Mouse (Mus musculus): ENCODE results near the gene Arhgap31. TPM values are rescaled to one million over a fixed set of nuclear protein-coding genes. Genes with fewer than 3 reads are reported as not detected.

Gene Arhgap31
- polyA plus RNA-seq (2015; fragmentation: Nextera tagmentation; extraction: Ambion mirVana) = 16.7 and 19.9 TPM in 2 replicates

- no peaks in the 10 kb centered on the region for H3K9me3 ChIP-seq
Measured at GRCm38 (mm10) chr16:38712581-38713403, at the start of gene Arhgap31. Gene Arhgap31 (minus strand): TSS chr16:38713274.

GRCm38 (mm10) chr16:38762401-38762800, 49.3 kb upstream of the Arhgap31 start:
- Histone ChIP-seq H3K9me3 (no peaks in the 10 kb centered on the region), H3K4me2 (no peak overlapping the region), H3K27me3 (no peaks in the 10 kb centered on the region), H3K9ac (no peak overlapping the region), H3K4me3 (no peak overlapping the region), H3K36me3 (peaks cover 18% of the 10 kb centered on the region; the same call in 1 of the 2 replicates), H3K4me1 (peaks cover 7% of the 10 kb centered on the region; the same call in 1 of the 2 replicates), H3K27ac (no peak overlapping the region)
- ATAC-seq (ENCODE audit: borderline replicate concordance, extremely low read depth, low FRiP score, low TSS enrichment) = no peak
- WGBS = 72% methylated on average over 8 of the region's 8 CpGs

More at GRCm38 (mm10) chr16:38712581-38713403, at the start of gene Arhgap31:
- peak within 1 kb of the TSS; percentile 99 for H3K27ac ChIP-seq
- H3K27me3 ChIP-seq = no peaks in the 10 kb centered on the region
- H3K9ac ChIP-seq = peak within 1 kb of the TSS; percentile 93
- H3K36me3 ChIP-seq = no peaks in the 10 kb centered on the region
- peaks cover 21% of the 10 kb centered on the region for H3K4me1 ChIP-seq
- peak within 1 kb of the TSS; percentile 87 for H3K4me3 ChIP-seq
- peak within 1 kb of the TSS; percentile 76 for H3K4me2 ChIP-seq
- ATAC-seq (ENCODE audit: borderline replicate concordance, extremely low read depth, low FRiP score, low TSS enrichment) = peak; percentile 94
- under 1% methylated on average over 69 of the region's 74 CpGs for WGBS

- Histone ChIP-seq H3K4me1 (peaks cover 10% of the 10 kb centered on the region; the same call in 1 of the 2 replicates), H3K36me3 (peaks cover 17% of the 10 kb centered on the region; the same call in 1 of the 2 replicates), H3K27me3 (no peaks in the 10 kb centered on the region), H3K9me3 (no peaks in the 10 kb centered on the region), H3K27ac (peak overlapping the region; percentile 4; the same call in 1 of the 2 replicates), H3K9ac (no peak overlapping the region), H3K4me3 (no peak overlapping the region), H3K4me2 (no peak overlapping the region)
- 63% methylated on average over 5 of the region's 5 CpGs for WGBS
- ATAC-seq (ENCODE audit: borderline replicate concordance, extremely low read depth, low FRiP score, low TSS enrichment) = no peak
Measured at GRCm38 (mm10) chr16:38761972-38762371, 48.9 kb upstream of the Arhgap31 start.

GRCm38 (mm10) chr16:38760834-38761375, 47.8 kb upstream of the Arhgap31 start:
- Histone ChIP-seq H3K27ac (no peak overlapping the region), H3K4me3 (no peak overlapping the region), H3K4me1 (peaks cover 17% of the 10 kb centered on the region), H3K4me2 (no peak overlapping the region), H3K27me3 (no peaks in the 10 kb centered on the region), H3K9me3 (no peaks in the 10 kb centered on the region), H3K36me3 (0 out of 2 replicates have a peak, but pooled peaks cover 13% of the 10 kb centered on the region), H3K9ac (no peak overlapping the region)
- WGBS = 82% methylated on average over 6 of the region's 6 CpGs
- ATAC-seq (ENCODE audit: borderline replicate concordance, extremely low read depth, low FRiP score, low TSS enrichment) = no peak

- H3K36me3 ChIP-seq = 0 out of 2 replicates have a peak, but pooled peaks cover 13% of the 10 kb centered on the region
- no peaks in the 10 kb centered on the region for H3K9me3 ChIP-seq
- 93% methylated on average over 5 of the region's 5 CpGs for WGBS
- no peak overlapping the region for H3K9ac ChIP-seq
- no peaks in the 10 kb centered on the region for H3K27me3 ChIP-seq
- H3K4me1 ChIP-seq = peaks cover 21% of the 10 kb centered on the region
- H3K27ac ChIP-seq = no peak overlapping the region
- no peak for ATAC-seq (ENCODE audit: borderline replicate concordance, extremely low read depth, low FRiP score, low TSS enrichment)
- H3K4me2 ChIP-seq = no peak overlapping the region
- no peak overlapping the region for H3K4me3 ChIP-seq
Measured at GRCm38 (mm10) chr16:38760239-38760638, 47.2 kb upstream of the Arhgap31 start.

- H3K27me3 ChIP-seq = no peaks in the 10 kb centered on the region
- no peak overlapping the region for H3K9ac ChIP-seq
- peaks cover 22% of the 10 kb centered on the region for H3K4me1 ChIP-seq
- no peak overlapping the region for H3K4me3 ChIP-seq
- no peak for ATAC-seq (ENCODE audit: borderline replicate concordance, extremely low read depth, low FRiP score, low TSS enrichment)
- 71% methylated on average over 12 of the region's 12 CpGs for WGBS
- peak overlapping the region; percentile 54; the same call in 1 of the 2 replicates for H3K27ac ChIP-seq
- 0 out of 2 replicates have a peak, but pooled peaks cover 13% of the 10 kb centered on the region for H3K36me3 ChIP-seq
- H3K9me3 ChIP-seq = no peaks in the 10 kb centered on the region
- H3K4me2 ChIP-seq = no peak overlapping the region
Measured at GRCm38 (mm10) chr16:38758104-38758861, 45.2 kb upstream of the Arhgap31 start.

GRCm38 (mm10) chr16:38757626-38758025, 44.6 kb upstream of the Arhgap31 start:
- Histone ChIP-seq H3K9me3 (no peaks in the 10 kb centered on the region), H3K36me3 (peaks cover 12% of the 10 kb centered on the region; the same call in 1 of the 2 replicates), H3K27ac (no peak overlapping the region), H3K4me3 (no peak overlapping the region), H3K4me1 (peaks cover 25% of the 10 kb centered on the region), H3K4me2 (no peak overlapping the region), H3K9ac (no peak overlapping the region), H3K27me3 (no peaks in the 10 kb centered on the region)
- ATAC-seq (ENCODE audit: borderline replicate concordance, extremely low read depth, low FRiP score, low TSS enrichment) = no peak
- WGBS = 94% methylated on average over 19 of the region's 19 CpGs

GRCm38 (mm10) chr16:38756572-38756971, 43.5 kb upstream of the Arhgap31 start:
- 43% methylated on average over 4 of the region's 4 CpGs for WGBS
- Histone ChIP-seq H3K4me1 (peaks cover 21% of the 10 kb centered on the region), H3K27me3 (no peaks in the 10 kb centered on the region), H3K27ac (peak overlapping the region; percentile 63), H3K9me3 (no peaks in the 10 kb centered on the region), H3K36me3 (peaks cover 13% of the 10 kb centered on the region; the same call in 1 of the 2 replicates), H3K4me2 (no peak overlapping the region), H3K9ac (no peak overlapping the region), H3K4me3 (no peak overlapping the region)
- ATAC-seq (ENCODE audit: borderline replicate concordance, extremely low read depth, low FRiP score, low TSS enrichment) = no peak

GRCm38 (mm10) chr16:38756177-38756503, 43.1 kb upstream of the Arhgap31 start:
- Histone ChIP-seq H3K4me3 (no peak overlapping the region), H3K36me3 (peaks cover 13% of the 10 kb centered on the region; the same call in 1 of the 2 replicates), H3K27ac (peak overlapping the region; percentile 63), H3K9ac (no peak overlapping the region), H3K4me1 (peaks cover 21% of the 10 kb centered on the region), H3K27me3 (no peaks in the 10 kb centered on the region), H3K9me3 (no peaks in the 10 kb centered on the region), H3K4me2 (no peak overlapping the region)
- 19% methylated on average over 5 of the region's 5 CpGs for WGBS
- peak; percentile 71; the same call in 1 of the 2 replicates for ATAC-seq (ENCODE audit: borderline replicate concordance, extremely low read depth, low FRiP score, low TSS enrichment)

- H3K27me3 ChIP-seq = no peaks in the 10 kb centered on the region
- H3K9me3 ChIP-seq = no peaks in the 10 kb centered on the region
- H3K27ac ChIP-seq = peak overlapping the region; percentile 63
- peaks cover 21% of the 10 kb centered on the region for H3K4me1 ChIP-seq
- H3K4me3 ChIP-seq = no peak overlapping the region
- peak; percentile 28; the same call in 1 of the 2 replicates for ATAC-seq (ENCODE audit: borderline replicate concordance, extremely low read depth, low FRiP score, low TSS enrichment)
- no peak overlapping the region for H3K9ac ChIP-seq
- H3K36me3 ChIP-seq = peaks cover 13% of the 10 kb centered on the region; the same call in 1 of the 2 replicates
- peak overlapping the region; percentile 16; the same call in 1 of the 2 replicates for H3K4me2 ChIP-seq
- 39% methylated on average over 7 of the region's 7 CpGs for WGBS
Measured at GRCm38 (mm10) chr16:38755452-38756176, 42.5 kb upstream of the Arhgap31 start.

- H3K27me3 ChIP-seq = no peaks in the 10 kb centered on the region
- no peak overlapping the region for H3K4me3 ChIP-seq
- H3K4me2 ChIP-seq = no peak overlapping the region
- H3K27ac ChIP-seq = no peak overlapping the region
- peaks cover 13% of the 10 kb centered on the region; the same call in 1 of the 2 replicates for H3K36me3 ChIP-seq
- 56% methylated on average over 11 of the region's 11 CpGs for WGBS
- no peak for ATAC-seq (ENCODE audit: borderline replicate concordance, extremely low read depth, low FRiP score, low TSS enrichment)
- no peaks in the 10 kb centered on the region for H3K9me3 ChIP-seq
- no peak overlapping the region for H3K9ac ChIP-seq
- H3K4me1 ChIP-seq = peaks cover 21% of the 10 kb centered on the region
Measured at GRCm38 (mm10) chr16:38753631-38754030, 40.6 kb upstream of the Arhgap31 start.
